Mouse (Mus musculus) hindbrain, embryonic 15.5 days (tissue): ENCODE data around the gene Nav3. TPM values are rescaled to one million over a fixed set of nuclear protein-coding genes. Genes with fewer than 3 reads are reported as not detected.
A peak's percentile ranks its signal among the peaks of the same experiment; 100 is the strongest.

ENCODE experiments used
- ATAC-seq: fragments of 200-750 bp; cut with Nextera tagmentation; 2 replicates; pipeline ENCODE4 v1.8.0; 2017; ENCODE audit warnings: low read depth, moderate number of reproducible peaks, moderate TSS enrichment; ENCODE audit not compliant: low FRiP score
- H3K27ac ChIP-seq: fragments of 300-500 bp; sonication (generic); replicated peaks from 2 replicates; pipeline ENCODE4 v1.5.1; 2015; ENCODE audit warnings: mild to moderate bottlenecking, inconsistent platforms
- H3K27me3 ChIP-seq: fragments of 300-500 bp; sonication (generic); 2 replicates; pipeline ENCODE4 v1.6.1; 2015; ENCODE audit warnings: control low read depth, inconsistent platforms
- H3K36me3 ChIP-seq: fragments of 300-500 bp; sonication (generic); 2 replicates; pipeline ENCODE4 v1.6.1; 2015; ENCODE audit warnings: control low read depth, inconsistent platforms
- H3K4me1 ChIP-seq: fragments of 300-500 bp; sonication (generic); replicated peaks from 2 replicates; pipeline ENCODE4 v1.6.1; 2015; ENCODE audit warnings: control low read depth, inconsistent platforms
- H3K4me2 ChIP-seq: fragments of 300-500 bp; sonication (generic); 2 replicates; pipeline ENCODE4 v1.6.1; 2015; ENCODE audit warnings: moderate library complexity, mild to moderate bottlenecking, inconsistent platforms
- H3K4me3 ChIP-seq: fragments of 300-500 bp; sonication (generic); 2 replicates; pipeline ENCODE4 v1.5.1; 2015; ENCODE audit warnings: mild to moderate bottlenecking, inconsistent platforms
- H3K9ac ChIP-seq: fragments of 300-500 bp; sonication (generic); 2 replicates; pipeline ENCODE4 v1.6.1; 2015; ENCODE audit warnings: inconsistent platforms
- H3K9me3 ChIP-seq: fragments of 300-500 bp; sonication (generic); 2 replicates; pipeline ENCODE4 v1.6.1; 2016; ENCODE audit warnings: control low read depth, inconsistent platforms
- WGBS: fragments of 180-500 bp; shearing (Covaris S2); methylation state at CpG from one replicate; pipeline ENCODE4 v1.1.7; 2015; 5-methylcytosine and 5-hydroxymethylcytosine counted together
- polyA plus RNA-seq: library from polyadenylated mRNA; unstranded; fragments of >200 nt; fragmentation: Nextera tagmentation; extraction: Ambion mirVana; gene quantifications from 2 replicates; pipeline ENCODE4 v1.2.1, GENCODE M21; 2015

Nav3 gene
- polyA plus RNA-seq, 1 experiment from 2014 or later, result 24.9 TPM

DNA sequence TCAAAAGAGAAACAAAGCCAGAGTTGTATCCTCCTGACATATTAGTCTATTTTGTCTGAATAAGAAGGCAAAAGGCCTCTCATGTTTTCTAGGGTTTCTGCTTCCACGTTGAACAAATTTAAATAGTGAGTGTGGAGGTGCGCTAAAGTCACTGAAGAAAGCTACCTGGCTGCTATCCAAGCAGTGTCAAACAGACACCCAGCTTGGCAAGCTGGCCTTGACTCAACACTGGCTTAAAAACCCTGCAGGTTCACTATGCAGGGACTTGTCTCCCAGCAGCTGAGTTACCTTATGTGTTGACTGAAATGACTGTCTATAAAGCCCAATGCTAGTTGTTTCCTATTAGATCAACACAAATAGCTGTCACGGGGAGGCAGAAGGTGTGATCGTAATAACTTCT, 612.3 kb downstream of the Nav3 start:
- ATAC-seq, result no peak
- H3K27ac ChIP-seq, result no peak overlapping the region
- WGBS, result 68% methylated on average over 4 of the region's 4 CpGs
- 0 out of 2 replicates have a peak, but pooled peaks cover 3% of the 10 kb centered on the region for H3K4me1 ChIP-seq
- no peak overlapping the region for H3K4me3 ChIP-seq
- H3K4me2 ChIP-seq, result no peak overlapping the region
- H3K9me3 ChIP-seq, result no peaks in the 10 kb centered on the region
- H3K36me3 ChIP-seq, result no peaks in the 10 kb centered on the region
- H3K27me3 ChIP-seq, result no peaks in the 10 kb centered on the region
- no peak overlapping the region for H3K9ac ChIP-seq

DNA sequence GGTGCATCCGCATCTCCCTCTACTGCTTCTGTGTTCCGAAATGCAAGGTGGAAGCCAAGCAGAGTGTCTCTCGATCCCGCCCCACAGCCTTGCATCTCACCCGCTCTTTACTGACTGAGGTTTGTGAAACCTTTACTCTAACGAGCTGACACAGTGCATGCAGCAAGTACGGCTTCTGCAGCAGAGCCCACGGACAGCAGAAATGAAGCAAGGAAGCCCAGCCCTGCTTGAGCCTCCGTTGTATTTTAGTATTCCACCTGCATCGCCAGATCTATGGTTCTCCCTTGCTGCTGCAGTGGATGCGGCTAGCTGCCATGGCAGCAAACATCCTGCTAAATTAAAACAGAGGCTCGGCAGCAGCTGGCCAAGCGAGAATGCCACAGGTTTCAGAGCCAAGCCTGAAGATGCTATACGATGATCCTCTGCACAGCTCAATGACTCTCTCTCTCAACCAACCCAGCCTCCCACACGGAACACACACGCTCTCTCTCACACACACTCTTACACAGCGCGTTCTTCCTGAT, 623.2 kb downstream of the Nav3 start:
- H3K9me3 ChIP-seq, result no peaks in the 10 kb centered on the region
- peak overlapping the region; percentile 52 for H3K9ac ChIP-seq
- 9% methylated on average over 18 of the region's 18 CpGs for WGBS
- H3K4me3 ChIP-seq, result peak overlapping the region; percentile 44
- H3K4me1 ChIP-seq, result peaks cover 15% of the 10 kb centered on the region; the same call in 1 of the 2 replicates
- peak; percentile 90 for ATAC-seq
- H3K27ac ChIP-seq, result peak overlapping the region; percentile 91
- H3K27me3 ChIP-seq, result no peaks in the 10 kb centered on the region
- peak overlapping the region; percentile 60 for H3K4me2 ChIP-seq
- no peaks in the 10 kb centered on the region for H3K36me3 ChIP-seq

DNA sequence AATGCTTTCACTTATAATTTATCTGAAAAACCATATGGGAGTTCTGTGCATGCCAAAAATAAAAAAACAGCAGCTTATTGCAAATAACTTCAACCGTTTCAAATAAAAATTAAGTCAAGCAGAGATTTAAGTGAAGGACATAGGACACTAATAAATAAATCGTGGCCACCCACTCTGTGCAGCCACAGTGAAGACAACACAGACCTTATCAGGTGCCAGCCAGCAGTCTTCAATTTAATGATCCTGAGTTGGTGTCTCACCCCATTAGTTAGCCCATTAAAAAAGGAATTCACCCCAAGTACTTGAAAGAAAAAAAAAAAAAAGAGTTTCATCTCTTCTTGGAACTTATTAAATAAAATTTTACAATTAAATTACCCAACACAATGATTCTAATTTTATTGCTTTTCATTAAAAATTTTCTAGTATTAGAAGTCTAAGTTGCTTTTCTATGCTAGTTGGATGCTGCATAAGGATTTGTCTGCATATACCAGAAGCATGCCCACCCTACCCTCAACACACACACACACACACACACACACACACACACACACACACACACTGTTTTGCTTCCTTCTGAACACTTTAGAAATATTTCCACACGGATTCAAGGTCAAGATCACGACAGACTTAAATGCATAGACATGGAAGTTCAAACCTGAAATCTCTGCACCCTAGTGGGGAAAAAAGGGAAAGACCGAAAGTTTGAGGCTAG, 649.1 kb downstream of the Nav3 start:
- Histone ChIP-seq H3K36me3 (0 out of 2 replicates have a peak, but pooled peaks cover 2% of the 10 kb centered on the region), H3K4me1 (no peaks in the 10 kb centered on the region), H3K4me3 (no peak overlapping the region), H3K4me2 (no peak overlapping the region), H3K27me3 (no peaks in the 10 kb centered on the region), H3K9ac (no peak overlapping the region), H3K9me3 (no peaks in the 10 kb centered on the region), H3K27ac (no peak overlapping the region)
- ATAC-seq, result no peak
- 77% methylated on average over 5 of the region's 5 CpGs for WGBS

DNA sequence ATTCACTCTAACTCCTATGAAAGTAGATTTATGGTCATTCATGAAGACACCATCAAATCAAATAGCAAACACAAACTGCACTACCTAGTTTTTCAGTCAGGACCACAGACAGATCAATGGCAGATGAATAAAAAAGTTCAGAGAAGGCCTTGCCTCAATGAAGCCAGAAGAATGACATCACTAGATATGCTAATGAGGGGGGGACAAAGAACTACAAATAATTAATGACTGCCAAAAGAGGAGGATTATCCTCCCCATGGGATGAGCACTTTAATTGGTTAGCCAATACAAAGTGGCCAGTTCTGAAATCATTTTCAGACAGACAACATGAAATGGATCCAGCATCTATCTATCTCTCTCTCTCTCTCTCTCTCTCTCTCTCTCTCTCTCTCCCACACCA, 652.6 kb downstream of the Nav3 start:
- Histone ChIP-seq H3K36me3 (no peaks in the 10 kb centered on the region), H3K4me2 (no peak overlapping the region), H3K27me3 (no peaks in the 10 kb centered on the region), H3K9ac (no peak overlapping the region), H3K9me3 (no peaks in the 10 kb centered on the region), H3K4me3 (no peak overlapping the region), H3K4me1 (no peaks in the 10 kb centered on the region), H3K27ac (no peak overlapping the region)
- no peak for ATAC-seq

DNA sequence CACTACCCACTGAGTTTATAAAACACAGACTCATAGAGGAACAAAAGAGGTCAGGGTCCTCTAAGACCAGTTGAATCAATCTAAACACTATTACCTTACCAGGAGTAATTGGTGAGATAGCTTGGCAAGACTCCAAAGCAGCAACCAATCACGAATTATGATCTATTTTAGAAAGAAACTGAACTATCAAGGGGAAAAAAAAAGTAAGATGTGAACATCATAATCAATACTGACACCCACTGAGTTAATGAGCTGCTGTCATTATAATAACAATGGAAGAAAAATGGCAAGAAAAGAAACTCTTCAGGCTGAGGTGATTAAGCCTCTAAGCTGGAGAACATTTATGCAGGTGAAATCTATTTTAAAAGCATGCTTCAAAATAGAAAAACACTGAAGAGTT, 653.8 kb downstream of the Nav3 start:
- no peak overlapping the region for H3K27ac ChIP-seq
- H3K27me3 ChIP-seq, result no peaks in the 10 kb centered on the region
- no peaks in the 10 kb centered on the region for H3K9me3 ChIP-seq
- H3K4me1 ChIP-seq, result 0 out of 2 replicates have a peak, but pooled peaks cover 2% of the 10 kb centered on the region
- no peak overlapping the region for H3K4me2 ChIP-seq
- no peak overlapping the region for H3K9ac ChIP-seq
- WGBS, result 59% methylated on average over 1 of the region's 1 CpGs
- no peaks in the 10 kb centered on the region for H3K36me3 ChIP-seq
- ATAC-seq, result no peak
- no peak overlapping the region for H3K4me3 ChIP-seq

DNA sequence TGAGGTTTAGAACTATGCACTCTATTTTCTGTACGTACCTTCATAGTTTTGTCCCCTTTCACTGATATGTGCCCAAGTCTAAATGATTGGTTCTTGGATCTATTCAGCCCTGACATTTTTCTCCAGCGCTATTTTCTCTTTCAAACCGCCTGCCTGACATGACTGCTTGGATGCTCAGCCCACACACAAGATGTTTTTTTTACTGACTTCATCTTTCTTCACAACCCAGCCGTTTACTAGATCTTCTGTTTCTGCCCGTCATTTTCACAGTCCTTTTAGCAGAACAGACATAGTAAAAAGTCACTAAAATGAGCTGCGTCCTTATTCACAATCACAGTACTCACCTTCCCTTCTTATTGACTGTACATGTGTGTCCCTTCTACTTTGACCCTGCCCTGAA, 656.8 kb downstream of the Nav3 start:
- ATAC-seq, result no peak
- WGBS, result 85% methylated on average over 6 of the region's 6 CpGs
- Histone ChIP-seq H3K9ac (no peak overlapping the region), H3K4me3 (no peak overlapping the region), H3K4me1 (0 out of 2 replicates have a peak, but pooled peaks cover 2% of the 10 kb centered on the region), H3K36me3 (no peaks in the 10 kb centered on the region), H3K27me3 (no peaks in the 10 kb centered on the region), H3K4me2 (no peak overlapping the region), H3K27ac (no peak overlapping the region; the same call in 1 of the 2 replicates), H3K9me3 (no peaks in the 10 kb centered on the region)

DNA sequence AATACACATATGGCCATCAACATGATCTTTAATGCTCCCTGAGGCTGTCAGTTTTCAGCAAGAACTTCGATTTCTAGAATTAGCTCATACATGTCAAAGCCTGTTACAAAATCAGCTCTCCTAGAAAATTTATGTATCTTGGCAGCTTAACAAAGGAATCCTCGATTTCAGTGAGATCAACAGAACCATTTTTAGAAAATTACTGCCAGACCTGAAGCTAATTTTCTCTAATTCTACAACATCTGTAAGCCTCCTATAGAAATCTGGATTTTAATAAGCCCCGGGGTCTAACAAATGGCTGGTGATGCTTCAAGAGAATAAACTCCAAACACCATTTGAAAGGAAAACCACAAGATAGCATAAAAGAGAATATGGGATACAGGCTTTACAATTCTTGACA, 659.0 kb downstream of the Nav3 start:
- 59% methylated on average over 3 of the region's 3 CpGs for WGBS
- H3K27ac ChIP-seq, result peak overlapping the region; percentile 51
- no peak overlapping the region for H3K4me2 ChIP-seq
- no peak overlapping the region for H3K4me3 ChIP-seq
- no peak for ATAC-seq
- no peaks in the 10 kb centered on the region for H3K9me3 ChIP-seq
- 0 out of 2 replicates have a peak, but pooled peaks cover 2% of the 10 kb centered on the region for H3K4me1 ChIP-seq
- no peaks in the 10 kb centered on the region for H3K36me3 ChIP-seq
- no peaks in the 10 kb centered on the region for H3K27me3 ChIP-seq
- H3K9ac ChIP-seq, result no peak overlapping the region

DNA sequence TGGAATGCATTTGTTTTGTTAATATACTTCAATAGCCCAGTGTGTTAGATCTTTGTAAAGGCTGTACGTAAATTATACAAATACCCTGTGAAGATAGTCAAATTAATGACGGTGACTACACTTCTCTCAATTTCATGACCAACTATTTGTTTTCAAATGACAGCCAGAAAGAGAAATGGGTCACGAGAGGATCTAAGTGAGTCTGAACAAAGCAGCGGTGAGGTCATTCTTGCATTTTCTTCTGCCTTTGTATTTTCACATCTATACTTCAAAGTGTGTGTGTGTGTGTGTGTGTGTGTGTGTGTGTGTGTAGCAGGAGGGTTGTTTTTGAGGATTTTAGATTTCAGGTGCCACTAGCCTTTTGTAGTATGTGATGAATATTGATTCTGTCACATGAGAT, 662.5 kb downstream of the Nav3 start:
- no peaks in the 10 kb centered on the region for H3K36me3 ChIP-seq
- H3K27ac ChIP-seq, result no peak overlapping the region
- H3K9ac ChIP-seq, result no peak overlapping the region
- no peak for ATAC-seq
- WGBS, result 57% methylated on average over 4 of the region's 4 CpGs
- H3K27me3 ChIP-seq, result no peaks in the 10 kb centered on the region
- H3K4me3 ChIP-seq, result no peak overlapping the region
- no peak overlapping the region for H3K4me2 ChIP-seq
- H3K9me3 ChIP-seq, result no peaks in the 10 kb centered on the region
- H3K4me1 ChIP-seq, result 0 out of 2 replicates have a peak, but pooled peaks cover 2% of the 10 kb centered on the region

DNA sequence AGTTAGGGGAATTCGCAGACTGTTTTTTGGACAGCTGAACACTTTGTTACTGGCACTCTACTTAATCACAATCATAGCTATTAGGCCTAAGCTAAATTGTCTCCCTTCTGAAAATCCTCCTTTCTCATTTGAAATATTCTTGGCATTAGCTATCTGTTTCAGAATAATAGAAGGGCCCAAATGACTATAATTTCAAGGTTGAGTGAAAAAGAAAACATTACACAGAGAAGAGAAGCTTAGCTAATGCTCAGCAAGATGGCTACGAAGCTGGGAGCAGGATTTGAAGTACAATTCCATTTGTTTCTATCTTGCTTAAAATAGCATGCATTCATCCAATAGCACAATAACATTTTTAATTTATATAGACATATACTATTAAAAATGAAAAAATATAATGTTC, 667.3 kb downstream of the Nav3 start:
- no peak for ATAC-seq
- 72% methylated on average over 2 of the region's 2 CpGs for WGBS
- no peak overlapping the region for H3K4me3 ChIP-seq

DNA sequence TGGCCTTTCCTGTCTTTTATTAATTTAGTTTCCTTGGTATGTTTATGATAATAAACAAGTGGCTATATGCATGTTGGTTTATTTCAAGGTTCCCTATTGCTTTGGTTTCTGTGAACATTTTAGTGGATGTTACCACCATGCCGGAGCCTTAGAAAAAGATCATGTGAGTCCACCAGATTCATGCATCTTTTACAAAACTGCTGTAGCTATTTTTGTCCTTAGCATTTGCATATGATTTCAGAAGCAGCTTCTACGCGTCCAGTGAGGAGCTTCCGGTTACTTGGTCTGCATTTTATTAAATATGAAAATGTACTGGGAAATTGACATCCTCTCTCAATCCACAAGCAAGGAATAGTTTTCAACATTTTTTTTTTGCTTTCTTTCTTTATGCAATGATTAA, 676.9 kb downstream of the Nav3 start:
- no peak overlapping the region for H3K4me3 ChIP-seq
- H3K27me3 ChIP-seq, result no peaks in the 10 kb centered on the region
- H3K36me3 ChIP-seq, result no peaks in the 10 kb centered on the region
- H3K27ac ChIP-seq, result no peak overlapping the region
- no peaks in the 10 kb centered on the region for H3K4me1 ChIP-seq
- H3K9me3 ChIP-seq, result no peaks in the 10 kb centered on the region
- no peak for ATAC-seq
- no peak overlapping the region for H3K9ac ChIP-seq
- no peak overlapping the region for H3K4me2 ChIP-seq
- WGBS, result 85% methylated on average over 4 of the region's 4 CpGs

More for the DNA sequence above, 667.3 kb downstream of the Nav3 start:
- H3K36me3 ChIP-seq, result no peaks in the 10 kb centered on the region
- H3K4me1 ChIP-seq, result no peaks in the 10 kb centered on the region
- H3K4me2 ChIP-seq, result no peak overlapping the region
- H3K27me3 ChIP-seq, result no peaks in the 10 kb centered on the region
- H3K9me3 ChIP-seq, result no peaks in the 10 kb centered on the region
- no peak overlapping the region for H3K27ac ChIP-seq
- no peak overlapping the region for H3K9ac ChIP-seq

DNA sequence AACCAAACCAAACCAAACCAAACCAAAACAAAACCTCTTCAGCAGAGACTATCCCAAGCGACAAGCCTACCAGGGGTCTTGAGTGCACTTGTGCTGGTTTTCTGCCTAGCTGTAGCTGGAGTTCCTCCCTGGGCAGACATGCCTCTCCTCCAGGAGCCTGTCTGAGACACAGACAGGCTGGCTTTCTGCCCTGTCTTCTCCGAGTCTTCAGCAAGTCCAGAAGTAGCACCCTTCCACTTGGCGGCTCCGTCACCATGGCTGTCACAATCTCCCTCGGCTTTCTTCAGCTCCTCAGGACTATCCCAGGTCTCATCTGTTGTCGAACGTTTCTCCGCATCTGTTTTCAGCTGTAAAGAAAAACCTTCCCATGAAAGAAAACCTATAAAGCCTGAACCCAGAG, 686.9 kb downstream of the Nav3 start:
- Histone ChIP-seq H3K9me3 (no peaks in the 10 kb centered on the region), H3K27ac (no peak overlapping the region), H3K4me3 (no peak overlapping the region), H3K36me3 (0 out of 2 replicates have a peak, but pooled peaks cover 4% of the 10 kb centered on the region), H3K4me1 (no peaks in the 10 kb centered on the region), H3K4me2 (no peak overlapping the region), H3K27me3 (no peaks in the 10 kb centered on the region), H3K9ac (no peak overlapping the region)
- ATAC-seq, result no peak
- 90% methylated on average over 8 of the region's 8 CpGs for WGBS

DNA sequence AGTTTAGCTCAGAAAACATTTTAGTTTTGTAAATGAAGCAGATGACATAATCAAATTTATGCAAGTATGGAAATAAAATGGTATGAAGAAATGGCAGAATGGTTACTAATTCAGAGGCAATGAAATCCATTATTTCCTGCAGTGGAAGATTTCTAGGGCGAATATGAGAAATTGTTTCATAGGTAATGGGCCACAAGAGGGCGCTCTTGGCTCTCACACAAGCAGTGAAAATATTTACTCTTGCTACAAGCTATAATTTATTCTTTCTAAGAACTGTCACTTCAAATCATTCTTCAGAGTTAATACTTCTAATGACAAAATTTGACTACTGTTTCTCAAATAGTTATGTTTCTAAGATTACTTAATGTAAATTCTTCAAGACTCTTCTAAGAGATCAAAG, 690.4 kb downstream of the Nav3 start:
- H3K27me3 ChIP-seq, result no peaks in the 10 kb centered on the region
- H3K4me3 ChIP-seq, result no peak overlapping the region
- 0 out of 2 replicates have a peak, but pooled peaks cover 4% of the 10 kb centered on the region for H3K36me3 ChIP-seq
- H3K4me1 ChIP-seq, result no peaks in the 10 kb centered on the region
- H3K9ac ChIP-seq, result no peak overlapping the region
- no peaks in the 10 kb centered on the region for H3K9me3 ChIP-seq
- ATAC-seq, result no peak
- no peak overlapping the region for H3K27ac ChIP-seq
- WGBS, result 8% methylated on average over 2 of the region's 2 CpGs
- H3K4me2 ChIP-seq, result no peak overlapping the region
